Mouse (Mus musculus): ENCODE data around the gene Tlcd1.

GRCm38 (mm10) chr11:78163681-78164603, 12.6 kb upstream of the Tlcd1 start:
- TF ChIP-seq CTCF (IDR thresholded peaks at IDR 0.05; ENCODE audit: borderline replicate concordance, extremely low read depth, insufficient read depth, insufficient read length) = no peak
- no peak; the same call in 1 of the 2 replicates for TF ChIP-seq POLR2A (IDR thresholded peaks at IDR 0.05; ENCODE audit: borderline replicate concordance, extremely low read depth, insufficient read depth, insufficient read length, poor library complexity, severe bottlenecking)
